Mouse (Mus musculus): ENCODE results near the gene Angptl4.
"Not testable (repeated sequence)": the region's sequence is repeated elsewhere in the genome, so short reads cannot be mapped to it uniquely, and the experiment has no call there.

The Angptl4 gene

DNA sequence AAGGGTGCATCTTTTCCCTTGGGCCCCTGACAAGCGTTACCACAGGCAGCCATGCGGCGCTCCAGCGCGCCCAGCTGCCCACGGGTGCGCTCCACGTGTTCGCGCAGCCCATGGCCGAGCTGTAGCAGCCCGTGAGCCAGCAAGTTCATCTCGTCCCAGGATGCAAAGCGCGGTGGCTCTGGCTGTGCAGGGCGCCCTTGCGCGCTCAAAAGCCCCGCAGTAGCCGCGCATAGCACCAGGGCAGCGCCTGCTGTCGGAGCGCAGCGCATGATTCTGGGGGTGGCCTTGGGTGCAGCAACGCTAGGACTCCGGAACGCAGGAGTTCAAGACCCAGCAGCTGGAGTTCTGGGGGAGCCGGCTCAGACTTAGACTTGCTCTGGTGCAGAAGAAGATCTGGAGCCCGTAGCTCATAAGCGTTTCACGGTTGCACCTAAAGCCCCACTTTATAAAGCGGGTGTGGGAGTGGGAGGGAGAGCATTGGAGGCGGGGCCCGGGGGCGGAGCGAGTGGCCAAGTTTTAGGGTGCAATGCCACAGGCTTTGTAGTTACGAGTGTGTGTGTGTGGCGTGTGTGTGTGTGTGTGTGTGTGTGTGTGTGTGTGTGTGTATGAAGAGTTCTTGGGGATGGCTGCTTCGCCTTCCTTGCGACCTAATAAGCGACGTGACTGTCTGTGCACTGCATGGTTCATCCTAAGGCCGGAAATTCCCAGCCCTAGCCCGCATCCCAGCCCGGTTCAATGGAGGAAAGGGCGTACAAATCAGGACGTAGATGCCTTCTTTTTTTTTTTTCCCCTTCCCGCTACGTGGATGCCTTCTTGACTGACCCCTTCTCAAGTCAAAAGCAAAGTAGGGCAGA is at the start of gene Angptl4:
Gene Angptl4 (minus strand): TSS at position 707 of the 854 bp plus-strand sequence.
- peak; percentile 99 for DNase-seq

DNA sequence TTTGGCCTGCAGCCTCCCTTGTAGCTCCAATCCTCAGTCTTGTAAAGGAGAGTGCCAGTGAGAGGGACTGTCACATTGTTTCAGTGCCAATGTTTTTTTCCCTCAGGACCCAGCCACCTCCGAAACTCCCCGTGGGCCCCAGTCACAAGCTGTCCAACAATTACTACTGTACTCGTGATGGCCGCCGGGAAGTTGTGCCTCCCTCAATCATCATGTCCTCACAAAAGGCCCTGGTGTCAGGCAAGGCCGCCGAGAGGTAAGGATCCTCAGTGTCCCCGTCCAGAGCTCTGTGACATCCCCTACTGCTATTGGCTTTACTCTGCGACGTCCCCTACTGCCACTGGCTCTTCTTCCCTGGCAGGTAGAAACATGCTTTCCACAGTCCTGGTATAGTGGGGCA is 47.9 kb upstream of the Angptl4 start:
- DNase-seq = peak; percentile 93

DNA sequence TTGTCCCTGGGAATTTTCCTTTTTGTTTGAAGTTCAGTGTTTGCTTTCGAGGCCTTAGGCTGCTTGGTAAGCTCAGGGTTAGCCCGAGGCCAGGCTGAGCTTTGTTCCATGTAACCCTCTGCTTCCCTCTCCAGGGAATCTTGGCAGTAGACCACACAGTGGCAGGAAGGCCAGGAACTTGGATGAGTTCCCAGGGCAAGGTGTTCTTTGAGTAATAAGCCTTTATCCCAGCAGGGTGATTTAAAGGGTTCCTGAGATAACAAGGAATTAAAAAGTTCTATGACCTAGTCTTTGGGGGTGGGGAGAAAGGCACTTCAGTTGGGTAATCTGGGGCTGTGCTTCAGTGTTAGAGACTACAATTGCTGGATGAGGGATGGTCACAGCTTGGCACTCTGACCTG is 47.3 kb upstream of the Angptl4 start:
- peak; percentile 99 for DNase-seq

DNA sequence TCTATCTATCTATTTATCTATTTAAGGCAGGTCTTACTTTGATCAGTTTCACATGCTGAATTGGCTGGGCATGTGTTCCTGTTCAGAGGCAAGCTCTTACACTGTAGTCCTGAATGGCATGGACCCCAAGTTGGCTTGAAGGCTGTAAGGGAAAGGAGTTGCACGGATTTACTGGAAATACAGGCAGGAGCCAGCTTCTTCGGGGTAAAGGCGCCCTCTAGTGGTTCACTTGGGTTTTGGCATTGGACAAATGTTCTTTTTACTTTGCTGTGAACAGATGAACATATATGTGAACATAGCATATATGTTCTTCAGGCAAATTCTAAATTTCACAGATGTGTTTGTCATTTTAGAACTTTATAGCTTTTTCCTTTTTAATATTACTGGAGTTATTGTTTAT is 45.2 kb upstream of the Angptl4 start:
- peak; percentile 91 for DNase-seq

DNA sequence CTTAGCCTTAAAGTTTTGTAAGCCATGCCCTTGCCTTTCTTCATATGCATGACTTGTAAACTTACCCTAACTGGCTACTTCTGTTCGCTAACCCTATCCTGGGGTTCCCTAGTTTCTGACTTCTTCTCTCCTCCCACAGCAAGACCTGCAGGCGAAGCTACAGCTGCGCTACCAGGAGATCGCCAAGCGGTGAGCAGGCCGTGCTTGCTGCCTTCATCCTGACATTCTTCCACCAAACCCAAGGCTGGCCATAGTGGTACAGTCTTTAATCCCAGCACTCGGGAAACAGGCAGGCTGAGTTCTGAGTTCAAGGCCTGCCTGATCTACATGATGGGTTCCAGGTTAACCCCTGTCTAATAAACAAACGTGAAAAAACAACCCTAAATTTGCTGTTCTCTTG is 43.8 kb upstream of the Angptl4 start:
- peak; percentile 89 for DNase-seq

DNA sequence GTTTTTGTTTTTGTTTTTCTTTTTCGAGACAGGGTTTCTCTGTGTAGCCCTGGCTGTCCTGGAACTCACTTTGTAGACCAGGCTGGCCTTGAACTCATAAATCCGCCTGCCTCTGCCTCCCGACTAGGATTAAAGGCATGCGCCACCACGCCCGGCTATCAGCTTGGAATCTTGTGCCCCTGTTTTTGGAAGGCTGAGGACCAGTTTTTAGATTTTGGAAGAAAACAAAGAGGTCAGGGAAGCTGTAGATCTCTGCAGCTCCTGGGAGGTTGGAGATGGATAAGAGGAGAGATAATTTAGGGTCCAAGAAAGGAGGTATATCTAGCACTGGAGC is 43.3 kb upstream of the Angptl4 start:
- DNase-seq = not testable (repeated sequence)

DNA sequence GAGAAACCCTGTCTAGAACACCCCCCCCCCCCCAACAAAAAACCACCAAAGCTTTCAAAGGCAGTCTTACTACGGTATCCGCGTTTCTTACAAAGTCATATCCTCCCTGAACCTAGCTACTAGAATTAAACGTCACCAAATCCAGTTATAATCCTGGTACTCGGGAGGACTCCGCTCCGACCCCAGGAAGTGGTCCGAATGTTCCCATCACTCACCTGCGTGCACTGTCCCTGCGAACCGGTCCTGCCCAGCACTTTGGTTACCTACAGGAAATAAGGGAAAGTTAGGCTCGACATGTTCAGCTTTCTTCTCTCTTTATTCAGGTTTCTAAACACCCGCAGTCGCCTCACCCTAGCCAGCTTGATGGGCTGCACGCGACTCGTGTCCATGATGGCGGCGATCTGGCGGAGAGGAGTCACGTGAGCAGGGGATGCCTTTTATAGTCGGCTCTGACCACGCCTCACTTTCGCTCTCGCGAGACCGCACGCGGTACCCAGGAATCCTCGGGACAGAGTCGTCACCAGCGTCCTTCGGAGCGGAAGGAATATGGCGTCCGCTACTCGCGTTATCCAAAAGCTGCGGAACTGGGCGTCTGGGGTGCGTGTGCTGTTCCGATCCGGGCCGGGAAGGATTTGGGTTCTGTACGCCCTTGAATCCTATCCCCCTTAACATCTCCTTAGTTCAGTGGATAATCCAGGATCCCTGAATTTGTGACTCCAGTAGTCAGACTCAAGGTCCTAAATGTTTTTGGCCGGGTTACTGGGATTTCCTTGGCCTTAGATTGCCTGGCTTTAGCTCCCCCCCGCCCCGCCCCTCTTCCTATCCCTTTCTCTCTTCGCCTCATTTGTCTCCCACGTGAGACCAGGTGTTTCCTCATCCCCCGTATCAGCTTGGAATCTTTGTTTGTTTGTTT is 42.7 kb upstream of the Angptl4 start, which contains the start of the genes Rps28 and Ndufa7:
Gene Rps28 (minus strand): TSS at position 479 of the 913 bp plus-strand sequence.
Gene Ndufa7 (plus strand): TSS at position 489 of the 913 bp plus-strand sequence.
- peak; percentile 99 for DNase-seq

DNA sequence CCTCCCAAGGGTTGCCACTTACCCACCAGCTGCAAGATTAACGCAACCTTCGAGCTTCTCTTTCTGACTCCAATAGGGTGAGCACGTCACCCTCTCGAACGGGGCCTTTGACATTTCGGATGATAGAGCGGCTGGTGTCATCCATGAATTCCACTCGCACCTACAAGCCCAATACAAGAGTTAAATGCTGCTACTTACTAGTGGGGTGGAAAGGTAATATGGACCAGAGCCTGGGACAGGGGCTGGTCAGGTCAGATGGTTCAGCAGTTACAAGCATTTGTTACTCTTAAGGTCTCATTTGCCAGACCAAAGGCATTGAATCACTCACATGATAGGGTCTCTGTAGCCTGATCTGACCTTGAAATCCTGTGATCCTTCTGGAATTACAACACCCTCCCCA is 41.5 kb upstream of the Angptl4 start:
- peak; percentile 91 for DNase-seq

DNA sequence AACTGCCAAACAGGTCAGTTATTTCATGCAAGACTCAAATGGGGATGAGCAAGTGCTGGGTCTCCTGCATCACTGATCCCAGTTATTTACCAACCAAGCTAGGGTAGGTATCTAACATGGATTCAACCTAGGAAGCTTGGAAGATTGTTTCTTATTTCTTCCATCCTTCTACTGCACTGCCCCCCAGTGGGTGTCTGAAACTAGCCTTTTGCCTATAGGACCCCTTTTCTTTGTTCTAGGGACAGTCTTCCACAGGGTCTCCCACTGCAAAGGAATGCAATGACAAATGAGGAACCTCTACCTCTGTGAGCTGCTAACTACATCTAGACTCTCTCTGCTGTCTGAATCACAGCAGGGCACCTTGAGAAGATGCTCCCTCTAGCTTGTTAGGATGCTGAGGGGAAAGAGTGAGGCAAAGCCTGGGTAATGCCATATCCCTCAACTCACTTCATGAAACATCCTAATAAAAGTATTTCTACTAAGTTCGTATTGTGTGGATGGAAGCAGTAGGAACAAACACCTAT is 40.9 kb upstream of the Angptl4 start:
- no peak for DNase-seq

DNA sequence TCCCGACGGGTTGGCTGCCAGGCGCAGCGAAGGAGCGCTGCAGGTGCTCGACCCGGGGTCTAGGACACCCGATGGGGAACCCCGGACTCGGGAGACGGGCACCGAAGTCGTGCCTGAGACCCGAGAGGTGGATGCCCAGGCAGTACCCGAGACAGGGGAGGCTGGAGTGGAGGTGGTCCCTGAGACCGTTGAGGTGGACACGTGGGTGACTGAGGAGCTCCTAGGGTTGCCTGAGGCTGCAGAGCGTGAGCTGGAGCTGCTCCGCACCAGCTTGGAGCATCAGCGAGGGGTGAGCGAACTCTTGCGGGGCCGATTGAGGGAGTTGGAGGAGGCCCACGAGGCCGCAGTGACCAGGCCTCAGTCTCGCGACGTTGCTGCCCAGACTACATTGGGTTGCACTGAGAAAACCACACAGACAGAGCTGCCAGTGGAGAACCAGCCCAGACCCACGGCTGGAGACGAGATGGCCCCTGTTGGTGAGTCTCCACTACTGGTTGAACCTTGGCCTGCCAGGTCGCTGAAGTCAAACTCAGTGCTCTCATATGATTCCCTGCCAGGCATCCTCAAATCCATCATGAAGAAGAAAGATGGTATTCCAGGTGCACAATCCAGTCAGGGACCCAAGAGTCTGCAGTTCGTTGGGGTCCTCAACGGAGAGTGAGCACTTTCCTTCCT is 36.5 kb upstream of the Angptl4 start:
- no peak for DNase-seq

DNA sequence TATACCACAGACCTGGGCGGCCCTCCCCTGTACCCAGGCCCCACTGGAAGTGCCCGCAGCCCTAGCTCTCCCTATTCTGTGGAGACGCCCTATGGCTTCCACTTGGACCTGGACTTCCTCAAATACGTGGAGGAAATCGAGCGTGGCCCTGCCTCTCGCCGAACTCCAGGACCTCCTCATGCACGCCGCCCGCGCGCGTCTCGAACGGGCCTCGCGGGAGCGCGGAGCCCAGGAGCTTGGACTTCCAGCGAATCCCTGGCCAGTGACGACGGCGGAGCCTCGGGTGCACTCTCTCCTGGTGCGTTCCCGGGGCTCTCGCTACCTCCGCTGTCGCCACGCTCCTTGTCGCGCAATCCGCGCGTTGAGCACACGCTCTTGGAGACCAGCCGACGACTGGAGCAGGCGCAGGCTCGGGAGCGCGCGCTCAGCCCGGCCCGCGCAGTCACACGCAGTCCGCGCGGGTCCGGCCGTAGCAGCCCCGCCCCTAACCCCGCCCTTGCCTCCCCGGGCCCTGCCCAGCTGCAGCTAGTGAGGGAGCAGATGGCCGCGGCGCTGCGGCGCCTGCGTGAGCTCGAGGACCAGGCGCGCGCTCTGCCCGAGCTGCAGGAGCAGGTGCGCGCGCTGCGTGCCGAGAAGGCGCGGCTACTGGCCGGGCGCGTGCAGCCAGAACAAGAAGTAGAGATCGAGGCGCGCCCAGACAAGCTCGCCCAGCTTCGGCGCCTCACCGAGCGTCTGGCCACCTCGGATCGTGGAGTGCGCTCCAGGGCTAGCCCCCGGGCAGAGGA is 35.7 kb upstream of the Angptl4 start:
- peak; percentile 100 for DNase-seq

DNA sequence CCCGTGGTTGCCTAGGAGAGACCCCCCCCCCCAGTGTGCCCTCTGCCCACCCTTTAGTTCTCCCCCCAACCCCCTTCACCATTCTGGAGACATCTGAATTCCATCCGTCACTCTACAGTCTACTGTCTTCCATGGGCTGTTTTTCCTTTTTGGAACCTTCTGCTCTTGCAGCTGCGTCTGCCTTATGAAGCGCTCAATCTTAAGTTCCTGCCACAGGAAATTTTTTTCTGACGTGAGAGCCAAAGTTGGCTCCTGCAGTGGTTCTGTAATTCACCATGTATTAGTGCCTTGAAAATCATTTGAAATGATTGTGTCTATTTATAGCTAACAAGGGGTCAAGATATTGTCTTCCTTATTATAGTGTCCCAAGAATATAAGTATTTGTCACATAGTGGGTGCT is 35.0 kb upstream of the Angptl4 start:
- DNase-seq = peak; percentile 93

DNA sequence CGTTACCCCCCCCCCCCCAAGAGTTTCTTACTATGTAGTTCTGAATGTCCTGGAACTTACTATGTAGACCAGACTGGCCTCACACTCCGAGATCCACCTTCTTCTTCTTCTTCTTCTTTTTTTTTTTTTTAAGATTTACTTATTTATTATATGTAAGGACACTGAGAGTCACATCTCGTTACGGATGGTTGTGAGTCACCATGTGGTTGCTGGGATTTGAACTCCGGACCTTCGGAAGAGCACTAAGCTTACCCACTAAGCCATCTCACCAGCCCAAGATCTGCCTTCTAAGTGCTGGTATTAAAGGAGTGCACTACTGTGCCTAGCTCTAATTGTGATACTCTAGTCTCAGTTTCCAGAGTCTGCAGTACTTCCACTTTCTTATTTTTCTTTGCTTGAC is 33.8 kb upstream of the Angptl4 start:
- DNase-seq = no peak

DNA sequence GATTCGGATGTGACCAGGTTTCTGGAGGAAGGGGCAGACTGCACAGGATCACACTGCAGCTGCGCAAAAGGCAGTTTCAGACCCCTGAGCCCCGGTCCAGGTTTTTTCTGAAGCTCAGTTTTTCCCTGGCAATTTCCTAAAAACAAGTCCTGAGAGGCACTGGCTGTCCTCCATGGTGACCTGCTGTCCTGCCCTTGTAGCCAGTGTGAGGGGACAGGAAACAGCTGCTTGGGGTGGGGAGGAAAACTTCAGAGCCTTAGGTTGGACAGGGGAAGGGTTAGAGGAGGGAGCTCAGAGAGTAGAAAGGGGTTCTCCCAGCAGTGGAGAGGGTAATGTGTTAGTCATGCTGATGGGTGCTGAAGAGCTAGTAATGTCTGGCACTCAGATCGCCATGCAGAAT is 31.4 kb upstream of the Angptl4 start:
- DNase-seq = peak; percentile 99

DNA sequence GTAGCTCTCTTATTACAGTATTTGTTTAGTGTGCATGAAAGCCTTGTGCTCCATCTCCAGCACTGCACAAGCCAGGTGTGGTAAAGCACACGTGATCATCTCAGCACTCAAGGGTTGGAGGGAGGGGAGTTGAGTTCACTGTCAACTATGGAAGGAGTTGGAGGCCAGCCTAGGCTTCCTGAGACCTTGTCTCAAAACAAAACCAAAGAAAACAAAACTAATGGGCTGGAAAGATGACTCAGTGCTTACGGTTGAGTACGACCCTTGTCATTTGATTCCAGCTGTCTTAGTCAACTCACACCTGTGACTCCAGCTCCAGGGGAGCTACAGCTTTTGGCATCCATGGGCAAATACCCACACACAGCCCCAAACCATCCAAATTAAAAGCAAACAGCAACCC is 30.8 kb upstream of the Angptl4 start:
- peak; percentile 97 for DNase-seq

DNA sequence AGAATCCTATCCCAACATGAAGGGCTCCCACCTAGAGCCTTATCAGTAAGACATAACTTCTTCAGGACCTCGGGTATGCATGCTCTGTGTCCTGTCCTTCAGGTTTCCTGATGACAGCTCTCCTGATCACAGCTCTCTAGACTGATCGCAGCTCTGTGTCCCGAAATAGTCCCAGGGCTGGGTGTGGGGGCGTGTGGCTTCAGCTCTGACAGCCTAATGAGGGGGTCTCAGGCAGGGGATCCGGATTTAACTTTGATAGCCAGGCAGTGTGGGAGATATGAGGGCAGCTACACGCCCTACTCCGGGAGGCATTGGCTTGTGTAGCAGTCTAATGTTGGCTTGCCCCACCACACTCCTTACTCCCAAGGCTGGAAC is 29.5 kb upstream of the Angptl4 start:
- no peak for DNase-seq

DNA sequence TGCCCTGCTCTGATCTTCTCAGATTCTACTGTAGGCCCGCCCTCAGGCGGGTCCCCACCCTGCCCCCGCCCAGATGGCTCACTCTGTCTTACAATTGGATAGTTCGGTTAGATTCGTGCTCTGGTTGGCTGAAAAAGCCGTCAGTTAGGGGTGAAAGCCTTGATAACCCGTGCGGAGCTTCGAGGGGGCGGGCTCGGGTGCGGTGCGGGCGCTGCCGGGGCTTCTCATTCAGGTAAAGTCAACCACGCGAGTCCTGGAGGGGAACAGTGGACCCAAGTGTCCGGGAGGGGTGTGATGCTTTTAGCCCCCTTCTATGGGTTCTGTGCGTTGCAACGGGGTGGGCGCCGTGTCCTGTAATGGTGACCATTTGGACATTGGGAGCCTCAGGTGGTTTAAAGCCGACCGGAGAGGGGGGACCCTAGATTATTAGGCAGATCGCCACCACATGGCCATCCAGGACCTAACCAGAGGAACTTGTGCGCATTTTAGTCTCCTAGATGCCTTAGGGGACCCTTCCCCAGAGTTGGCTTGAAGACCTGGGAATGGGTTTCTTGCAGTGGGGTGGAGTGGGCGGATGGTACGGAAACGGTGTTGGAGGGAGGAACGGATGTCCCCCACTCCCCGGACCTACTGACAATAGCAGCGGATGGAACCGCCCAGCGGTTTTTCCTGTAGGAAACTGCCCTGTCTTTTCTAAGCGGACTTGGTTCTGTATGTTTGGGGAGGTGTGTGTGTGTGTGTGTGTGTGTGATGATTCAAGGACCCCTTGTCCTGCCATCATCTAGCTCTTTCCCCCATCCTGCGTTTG is 28.9 kb upstream of the Angptl4 start, which contains the start of gene Kank3:
Gene Kank3 (plus strand): TSS at position 186 of the 808 bp plus-strand sequence.
- peak; percentile 100 for DNase-seq

DNA sequence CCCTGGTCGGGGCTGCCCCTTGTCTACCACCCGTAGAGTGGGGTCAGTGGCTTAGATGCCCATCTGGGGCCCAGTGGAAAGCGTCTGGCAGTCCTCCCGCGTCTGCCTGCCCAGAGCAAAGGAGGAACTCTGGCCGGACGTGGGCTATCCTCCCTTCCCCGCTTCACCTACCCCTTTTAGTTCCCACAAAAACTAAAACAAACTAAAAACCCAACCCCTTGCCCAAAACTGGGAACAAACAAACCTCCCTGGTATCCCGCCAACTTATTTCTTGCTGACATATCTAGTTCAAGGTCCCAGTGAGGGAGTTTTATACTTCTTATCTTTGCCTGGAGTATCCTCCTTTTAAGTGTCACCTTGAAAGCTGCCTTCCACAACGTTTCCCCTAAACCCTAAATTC is 26.6 kb upstream of the Angptl4 start:
- DNase-seq = peak; percentile 87

DNA sequence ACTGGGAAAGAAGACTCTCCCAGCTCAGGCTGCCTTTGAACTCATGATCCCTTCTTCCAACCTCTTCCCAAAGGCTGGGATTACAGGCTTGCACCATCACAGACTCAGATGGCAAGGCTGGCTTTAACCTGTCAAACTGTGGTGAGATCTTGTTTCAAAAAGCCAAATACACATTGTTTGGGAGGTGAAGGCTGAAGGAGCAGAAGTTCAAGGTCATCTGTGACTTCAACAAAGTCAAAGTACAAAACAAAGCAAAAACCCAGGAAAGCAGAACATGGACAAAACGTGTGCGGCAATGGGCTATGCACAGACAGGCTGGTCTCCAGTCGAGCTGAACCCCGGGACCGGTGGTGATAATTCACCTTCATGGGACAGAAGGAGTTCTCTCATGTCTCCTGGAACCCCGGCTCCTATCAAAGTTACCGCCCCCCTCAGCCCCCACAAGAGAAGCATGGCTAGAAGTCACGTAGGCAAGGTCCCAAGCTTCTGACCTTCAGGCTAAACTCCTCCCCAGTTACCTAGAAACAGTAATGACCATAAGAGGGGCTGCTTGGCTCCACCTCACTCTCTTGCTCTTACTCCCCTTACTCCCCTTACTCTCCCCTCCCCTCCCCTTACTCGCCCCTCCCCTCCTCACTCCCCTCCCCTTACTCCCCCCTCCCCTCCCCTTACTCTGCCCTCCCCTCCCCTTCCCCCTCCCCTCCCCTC is 25.7 kb upstream of the Angptl4 start:
- DNase-seq = peak; percentile 69

DNA sequence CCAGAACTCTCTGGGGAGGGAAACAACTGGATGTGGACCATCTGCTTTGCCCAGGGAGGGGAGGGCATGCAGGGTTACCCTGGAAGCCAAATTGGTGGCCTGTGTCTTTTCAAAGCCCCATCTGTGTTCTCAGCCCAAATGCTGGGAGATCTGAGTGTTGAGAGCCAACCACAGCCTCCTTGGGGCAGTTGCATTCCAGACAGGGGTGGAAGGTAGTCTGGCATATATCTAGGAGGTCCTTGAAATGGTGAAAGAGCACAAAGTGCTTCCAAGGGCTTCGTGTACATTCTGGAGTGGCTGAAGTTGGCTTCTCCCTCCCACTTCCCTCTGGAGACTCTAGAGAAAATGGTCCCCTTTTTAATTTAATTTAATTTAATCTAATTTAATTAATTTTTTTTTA is 23.1 kb upstream of the Angptl4 start:
- DNase-seq = peak; percentile 77
